In genomic region chr2:107012318-107012717, GRCm38 (mm10) we compare ENCODE assay signal across 25 mouse cellular contexts. TPM values are rescaled to one million over a fixed set of nuclear protein-coding genes. Genes with fewer than 3 reads are reported as not detected.
"Had no signal": no experiment of that assay in that cellular context is flagged by ENCODE, and none has a peak within 500 bp of the region (broad histone marks: within the 10 kb centered on the region; RNA-seq: fewer than 3 reads in every experiment).

No protein-coding gene starts in this region.

- H3K4me1 ChIP-seq: limb, embryonic 12.5 days; limb, embryonic 15.5 days; midbrain, embryonic 12.5 days; midbrain, embryonic 15.5 days; neural tube, embryonic 12.5 days; stomach, embryonic 15.5 days had no signal

- H3K4me3 ChIP-seq: limb, embryonic 12.5 days; limb, embryonic 15.5 days; midbrain, embryonic 12.5 days; midbrain, embryonic 15.5 days; neural tube, embryonic 12.5 days; stomach, embryonic 15.5 days had no signal

- H3K4me2 ChIP-seq: limb, embryonic 12.5 days; limb, embryonic 15.5 days; liver, embryonic 11.5 days; lung, embryonic 14.5 days; midbrain, embryonic 12.5 days; midbrain, embryonic 15.5 days; neural tube, embryonic 12.5 days; stomach, embryonic 15.5 days had no signal

- DNase-seq: kidney, postnatal 14 days; kidney, postnatal 4 days; left cerebral cortex, postnatal 4 days; liver, postnatal 0 days; lung, embryonic 14.5 days; retina, postnatal 1 day; right cerebral cortex, postnatal 25 days; spleen, adult 18-20 months; thymus, postnatal 25 days had no signal

- H3K27me3 ChIP-seq: limb, embryonic 12.5 days; limb, embryonic 15.5 days; midbrain, embryonic 15.5 days; neural tube, embryonic 12.5 days; stomach, embryonic 15.5 days had no signal

- H3K36me3 ChIP-seq: limb, embryonic 12.5 days; limb, embryonic 15.5 days; midbrain, embryonic 12.5 days; midbrain, embryonic 15.5 days; neural tube, embryonic 12.5 days; stomach, embryonic 15.5 days had no signal

- H3K9ac ChIP-seq: limb, embryonic 12.5 days; limb, embryonic 15.5 days; liver, embryonic 14.5 days; liver, postnatal 0 days; lung, embryonic 14.5 days; midbrain, embryonic 12.5 days; midbrain, embryonic 15.5 days; neural tube, embryonic 12.5 days; stomach, embryonic 15.5 days had no signal

- ATAC-seq: liver, postnatal 0 days; lung, postnatal 0 days; midbrain, embryonic 15.5 days had no signal

- H3K27ac ChIP-seq: limb, embryonic 12.5 days; limb, embryonic 15.5 days; liver, embryonic 14.5 days; macrophage; midbrain, embryonic 12.5 days; midbrain, embryonic 15.5 days; neural tube, embryonic 12.5 days; stomach, embryonic 15.5 days had no signal

- H3K9me3 ChIP-seq: limb, embryonic 12.5 days; limb, embryonic 15.5 days; midbrain, embryonic 12.5 days; midbrain, embryonic 15.5 days; neural tube, embryonic 12.5 days; stomach, embryonic 15.5 days had no signal

RNA-seq across cellular contexts. Expression of gene Fshb, which starts 47.1 kb away (rescaled TPM):
- total RNA-seq: layer of hippocampus, adult 18-20 months; layer of hippocampus, postnatal 14 days; left cerebral cortex, adult 8-10 months; left cerebral cortex, postnatal 14 days; left cerebral cortex, postnatal 4 days; megakaryocyte, adult 5-6 weeks; neutrophil, adult 5-6 weeks had no signal
- polyA plus RNA-seq: limb, embryonic 12.5 days; limb, embryonic 15.5 days; liver, embryonic 11.5 days; liver, embryonic 14.5 days; liver, postnatal 0 days; lung, embryonic 14.5 days; lung, postnatal 0 days; macrophage; midbrain, embryonic 12.5 days; midbrain, embryonic 15.5 days; neural tube, embryonic 12.5 days; stomach, embryonic 15.5 days had no signal
